Mouse (Mus musculus) kidney, adult 8-10 months (tissue): ENCODE measurements around the gene Tssk4.

Experiments used
- DNase-seq, 2 experiments: peaks; one replicate each; pipeline ENCODE4 v3.0.0; 2022

The Tssk4 gene

GRCm38 (mm10) chr14:55649884-55650283 is at the start of gene Tssk4:
Tssk4 (plus strand) TSS chr14:55650184.
- no peak for DNase-seq

- no peak for DNase-seq
Measured at GRCm38 (mm10) chr14:55603271-55603632, 46.7 kb upstream of the Tssk4 start, which contains the start of gene Irf9. Irf9 (plus strand) TSS chr14:55603571.

GRCm38 (mm10) chr14:55603633-55604576 is 46.1 kb upstream of the Tssk4 start:
- DNase-seq: peak; percentile 96 to 97

GRCm38 (mm10) chr14:55604823-55605222 is 45.2 kb upstream of the Tssk4 start:
- no peak for DNase-seq

- no peak for DNase-seq
Measured at GRCm38 (mm10) chr14:55605743-55606459, 44.1 kb upstream of the Tssk4 start.

GRCm38 (mm10) chr14:55608339-55608738 is 41.6 kb upstream of the Tssk4 start:
- no peak for DNase-seq

GRCm38 (mm10) chr14:55613346-55613745 is 36.6 kb upstream of the Tssk4 start:
- DNase-seq: peak in 1 of 2 experiments; percentile 29

GRCm38 (mm10) chr14:55614565-55615178 is 35.3 kb upstream of the Tssk4 start:
- DNase-seq: no peak

- DNase-seq: no peak
Measured at GRCm38 (mm10) chr14:55615876-55616275, 34.1 kb upstream of the Tssk4 start.

- no peak for DNase-seq
Measured at GRCm38 (mm10) chr14:55616844-55617243, 33.1 kb upstream of the Tssk4 start.

GRCm38 (mm10) chr14:55617822-55618221 is 32.2 kb upstream of the Tssk4 start, which contains the start of gene Rec8:
Rec8 (plus strand) TSS chr14:55618037.
- DNase-seq: peak; percentile 47 to 58

GRCm38 (mm10) chr14:55618486-55619195 is 31.3 kb upstream of the Tssk4 start:
- no peak for DNase-seq

- no peak for DNase-seq
Measured at GRCm38 (mm10) chr14:55628077-55628827, 21.7 kb upstream of the Tssk4 start.

GRCm38 (mm10) chr14:55629312-55629711 is 20.7 kb upstream of the Tssk4 start:
- peak; percentile 30 to 67 for DNase-seq

- DNase-seq: peak in 1 of 2 experiments; percentile 23
Measured at GRCm38 (mm10) chr14:55634874-55635522, 15.0 kb upstream of the Tssk4 start.

GRCm38 (mm10) chr14:55635523-55636007 is 14.4 kb upstream of the Tssk4 start, which contains the start of gene Ipo4:
Ipo4 (minus strand) TSS chr14:55635957.
- peak; percentile 84 to 87 for DNase-seq

GRCm38 (mm10) chr14:55637795-55638194 is 12.2 kb upstream of the Tssk4 start, which contains the start of gene Gm49378:
Gm49378 (minus strand) TSS chr14:55637895.
- DNase-seq: no peak

- no peak for DNase-seq
Measured at GRCm38 (mm10) chr14:55640816-55641215, 9.2 kb upstream of the Tssk4 start.

- no peak for DNase-seq
Measured at GRCm38 (mm10) chr14:55641291-55641690, 8.7 kb upstream of the Tssk4 start.

- no peak for DNase-seq
Measured at GRCm38 (mm10) chr14:55642679-55643059, 7.3 kb upstream of the Tssk4 start.
